Mouse (Mus musculus): Measurements from ENCODE around the gene Ralgapa1.

- no peak for TF ChIP-seq POLR2A (IDR thresholded peaks at IDR 0.05; ENCODE audit: low read depth, low read length)
- TF ChIP-seq CTCF (IDR thresholded peaks at IDR 0.05; ENCODE audit: extremely low read depth, insufficient read depth, insufficient read length, insufficient replicate concordance): no peak
Observed at GRCm38 (mm10) chr12:55867738-55868137, 46.8 kb upstream of the Ralgapa1 start.

Data from spleen, adult 2 months (tissue).